Mouse (Mus musculus) erythroblast, embryonic 14.5 days (primary cell): ENCODE measurements around the gene Ptprg. TPM values are rescaled to one million over a fixed set of nuclear protein-coding genes. Genes with fewer than 3 reads are reported as not detected.

ENCODE experiments used
- H3K27me3 ChIP-seq: 2 replicates; pipeline ENCODE4 v1.6.1; 2012; ENCODE audit warnings: inconsistent platforms; ENCODE audit not compliant: control insufficient read depth
- H3K36me3 ChIP-seq: 2 replicates; pipeline ENCODE4 v1.6.1; 2012; ENCODE audit warnings: mild to moderate bottlenecking, inconsistent platforms; ENCODE audit not compliant: control insufficient read depth
- H3K4me1 ChIP-seq: 2 replicates; pipeline ENCODE4 v1.6.1; 2012; ENCODE audit warnings: inconsistent platforms; ENCODE audit not compliant: control insufficient read depth
- H3K4me3 ChIP-seq: replicated peaks from 2 replicates; pipeline ENCODE3; 2012; ENCODE audit warnings: moderate library complexity, mild to moderate bottlenecking, inconsistent platforms
- H3K9me3 ChIP-seq: 2 replicates; pipeline ENCODE4 v1.6.1; 2012; ENCODE audit warnings: low read length, inconsistent platforms, mixed read lengths; ENCODE audit not compliant: control insufficient read depth
- GATA1 ChIP-seq: IDR thresholded peaks from 2 replicates; pipeline ENCODE4 v1.6.1; 2012; ENCODE audit warnings: low read length, inconsistent platforms, mixed read lengths
- TAL1 ChIP-seq: IDR thresholded peaks from 3 replicates; pipeline ENCODE4 v1.6.1; 2012; ENCODE audit warnings: low read length, inconsistent platforms, mixed read lengths
- polyA plus RNA-seq: library from polyadenylated mRNA; stranded (reverse); fragments of >175 nt; gene quantifications from 2 replicates; pipeline ENCODE4 v1.2.3, GENCODE M21; 2012

Gene Ptprg
- polyA plus RNA-seq, 1 experiment: not detected

- H3K27me3 ChIP-seq: no peaks in the 10 kb centered on the region
These were observed 310.0 kb downstream of the Ptprg start for GRCm38 (mm10) chr14:11863286-11863685.

GRCm38 (mm10) chr14:11864840-11865239 is 311.5 kb downstream of the Ptprg start:
- Histone ChIP-seq H3K27me3 (no peaks in the 10 kb centered on the region), H3K4me3 (no peak overlapping the region), H3K36me3 (no peaks in the 10 kb centered on the region), H3K9me3 (no peaks in the 10 kb centered on the region), H3K4me1 (no peaks in the 10 kb centered on the region)
- TF ChIP-seq TAL1 (no peak), GATA1 (no peak)

More at GRCm38 (mm10) chr14:11863286-11863685, 310.0 kb downstream of the Ptprg start:
- no peaks in the 10 kb centered on the region for H3K4me1 ChIP-seq
- H3K9me3 ChIP-seq: no peaks in the 10 kb centered on the region
- no peak overlapping the region for H3K4me3 ChIP-seq
- TF ChIP-seq GATA1: no peak
- TF ChIP-seq TAL1: no peak
- no peaks in the 10 kb centered on the region for H3K36me3 ChIP-seq

DNA sequence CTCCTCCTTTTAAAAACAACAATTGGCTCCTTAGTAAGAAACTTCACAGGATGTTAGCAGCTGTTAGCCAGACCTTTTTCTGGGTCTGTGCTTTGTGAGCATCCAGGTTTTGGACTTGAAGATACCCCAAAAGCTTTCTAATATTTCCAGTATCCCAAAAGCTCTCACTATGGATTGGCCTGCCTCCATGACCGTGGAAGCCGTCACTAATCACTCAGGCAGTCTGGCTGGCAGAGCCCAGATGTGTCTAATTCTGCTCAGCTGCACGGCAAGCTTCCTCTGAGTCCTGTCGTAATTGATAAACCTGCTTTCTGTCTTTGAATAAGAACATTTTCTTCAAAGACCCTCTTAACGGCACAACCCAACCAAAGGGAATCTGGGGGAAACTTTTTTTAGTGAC is 312.0 kb downstream of the Ptprg start:
- H3K4me1 ChIP-seq: no peaks in the 10 kb centered on the region
- H3K4me3 ChIP-seq: no peak overlapping the region
- no peaks in the 10 kb centered on the region for H3K36me3 ChIP-seq
- TF ChIP-seq GATA1 (no peak), TAL1 (no peak)
- H3K9me3 ChIP-seq: no peaks in the 10 kb centered on the region
- no peaks in the 10 kb centered on the region for H3K27me3 ChIP-seq

- no peaks in the 10 kb centered on the region for H3K27me3 ChIP-seq
- no peaks in the 10 kb centered on the region for H3K9me3 ChIP-seq
- TF ChIP-seq GATA1: no peak
- no peak for TF ChIP-seq TAL1
- no peaks in the 10 kb centered on the region for H3K36me3 ChIP-seq
- no peak overlapping the region for H3K4me3 ChIP-seq
- H3K4me1 ChIP-seq: no peaks in the 10 kb centered on the region
These were observed 312.5 kb downstream of the Ptprg start for GRCm38 (mm10) chr14:11865872-11866271.

DNA sequence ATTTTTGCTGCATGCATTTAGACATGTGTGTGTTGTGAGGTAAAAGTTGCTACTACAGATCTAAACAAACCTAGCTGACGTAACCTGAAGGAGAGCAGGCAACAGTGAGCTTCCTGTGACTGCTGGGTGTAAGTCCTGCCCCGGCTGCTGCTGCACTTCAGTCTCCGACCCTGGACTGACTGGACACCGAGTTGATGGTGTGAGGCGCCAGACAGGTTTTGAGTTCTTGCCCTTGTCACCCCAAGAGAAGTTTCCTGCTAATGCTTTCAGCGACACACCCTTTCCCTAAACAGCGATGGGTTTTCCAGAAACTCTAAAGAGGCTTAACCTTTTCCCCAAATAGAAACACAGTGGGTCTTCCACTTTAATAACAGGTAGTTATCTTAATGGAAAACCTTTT is 313.1 kb downstream of the Ptprg start:
- Histone ChIP-seq H3K4me3 (no peak overlapping the region), H3K4me1 (no peaks in the 10 kb centered on the region), H3K27me3 (no peaks in the 10 kb centered on the region), H3K36me3 (no peaks in the 10 kb centered on the region), H3K9me3 (no peaks in the 10 kb centered on the region)
- TF ChIP-seq GATA1 (no peak), TAL1 (no peak)

- H3K27me3 ChIP-seq: no peaks in the 10 kb centered on the region
- H3K36me3 ChIP-seq: no peaks in the 10 kb centered on the region
- H3K4me1 ChIP-seq: no peaks in the 10 kb centered on the region
- no peaks in the 10 kb centered on the region for H3K9me3 ChIP-seq
- H3K4me3 ChIP-seq: no peak overlapping the region
- TF ChIP-seq TAL1 (no peak), GATA1 (no peak)
These were observed 315.3 kb downstream of the Ptprg start for GRCm38 (mm10) chr14:11868636-11869035.

DNA sequence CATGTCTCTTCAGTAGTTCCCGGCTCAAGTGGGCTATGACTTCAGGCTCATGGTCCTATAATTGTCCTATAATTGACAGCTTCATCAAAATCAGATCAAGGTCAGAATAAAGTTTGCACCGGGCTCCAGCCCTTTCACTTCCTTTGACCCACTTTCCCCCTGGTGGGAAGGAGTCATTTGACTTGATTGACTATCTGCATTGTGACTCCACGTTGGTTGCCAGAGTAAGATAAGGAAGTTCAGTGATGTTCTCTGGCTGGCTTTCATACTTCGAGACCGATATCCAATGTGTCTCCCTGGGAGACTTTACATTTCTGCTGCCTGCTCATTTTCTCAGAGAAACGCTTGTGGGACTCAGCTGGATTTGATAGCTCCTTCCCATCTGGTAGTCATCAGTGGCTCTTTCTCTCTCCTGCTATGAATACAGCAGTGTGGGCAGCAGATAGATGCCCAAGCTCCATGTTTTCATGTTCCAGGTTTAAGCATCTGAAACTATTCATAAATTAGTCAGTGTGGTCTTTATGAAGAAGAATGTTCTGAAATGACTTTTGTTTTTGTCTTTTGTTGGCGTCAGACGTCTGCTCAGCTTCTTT is 318.5 kb downstream of the Ptprg start:
- Histone ChIP-seq H3K4me3 (no peak overlapping the region), H3K36me3 (no peaks in the 10 kb centered on the region), H3K4me1 (no peaks in the 10 kb centered on the region), H3K9me3 (no peaks in the 10 kb centered on the region), H3K27me3 (no peaks in the 10 kb centered on the region)
- TF ChIP-seq GATA1 (no peak), TAL1 (no peak)

- Histone ChIP-seq H3K36me3 (no peaks in the 10 kb centered on the region), H3K4me1 (no peaks in the 10 kb centered on the region), H3K9me3 (no peaks in the 10 kb centered on the region), H3K4me3 (no peak overlapping the region), H3K27me3 (no peaks in the 10 kb centered on the region)
- no peak for TF ChIP-seq GATA1
- no peak for TF ChIP-seq TAL1
These were observed 320.9 kb downstream of the Ptprg start for GRCm38 (mm10) chr14:11874266-11874665.

DNA sequence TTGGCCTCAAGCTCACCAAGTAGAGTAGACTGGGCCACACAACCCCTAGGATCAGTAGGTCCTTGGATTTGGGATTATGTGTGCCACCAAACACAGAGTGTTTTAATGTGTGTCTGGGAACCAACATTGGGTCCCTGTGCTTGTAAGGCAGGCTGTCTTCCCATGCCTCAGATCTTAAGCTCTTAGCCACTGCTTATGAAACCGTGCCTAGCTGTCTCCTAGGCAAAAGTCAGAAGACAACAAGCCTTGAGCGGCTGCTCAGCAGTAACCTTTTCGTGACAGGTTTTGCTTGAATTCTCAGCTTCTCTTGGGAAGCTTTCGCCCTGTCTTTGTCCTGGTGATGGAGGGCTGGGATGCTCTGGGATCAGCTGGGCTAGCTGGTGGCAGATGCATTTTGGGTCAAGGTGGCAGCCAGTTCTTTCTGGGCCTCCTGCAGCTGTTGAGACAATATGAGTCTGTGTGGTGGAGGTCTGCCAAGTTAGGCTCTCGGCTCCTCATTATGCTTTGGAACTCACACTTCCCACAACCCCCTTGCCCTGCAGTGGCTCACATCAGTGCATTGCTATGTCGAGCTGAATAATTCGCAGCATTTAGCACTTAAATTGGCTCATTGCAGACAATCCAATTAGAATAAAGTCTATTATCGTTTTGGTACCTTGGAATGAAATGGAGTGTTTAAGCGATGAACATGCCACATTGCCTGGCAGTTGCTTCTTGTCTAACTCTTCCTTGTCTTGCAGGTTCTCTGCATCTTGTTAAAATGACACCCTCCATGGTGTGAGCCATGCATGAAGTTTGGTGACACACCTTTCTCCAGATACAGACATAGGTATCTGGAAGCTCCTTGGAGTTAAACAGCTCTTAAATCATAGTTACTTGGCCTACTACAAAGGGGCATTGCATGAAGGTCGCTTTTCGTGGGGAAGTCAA is 321.9 kb downstream of the Ptprg start:
- Histone ChIP-seq H3K9me3 (no peaks in the 10 kb centered on the region), H3K4me1 (no peaks in the 10 kb centered on the region), H3K36me3 (no peaks in the 10 kb centered on the region), H3K4me3 (no peak overlapping the region), H3K27me3 (no peaks in the 10 kb centered on the region)
- TF ChIP-seq GATA1 (no peak), TAL1 (no peak)
